Mouse (Mus musculus): ENCODE measurements around the gene Akap17b. TPM values are rescaled to one million over a fixed set of nuclear protein-coding genes. Genes with fewer than 3 reads are reported as not detected.

The Akap17b gene
- polyA plus RNA-seq (2012; rRNA removed), result 0.56 and 0.64 TPM in 2 replicates

GRCm38 (mm10) chrX:36644657-36645551 lies at the start of gene Akap17b:
Akap17b (minus strand) TSS chrX:36645395.
- Histone ChIP-seq H3K27ac (ENCODE audit: insufficient read depth, low read depth, low read length) (peak within 1 kb of the TSS; percentile 59), H3K27me3 (replicated peaks; ENCODE audit: control insufficient read depth, insufficient read depth, low read length) (no peaks in the 10 kb centered on the region), H3K36me3 (ENCODE audit: control insufficient read depth, insufficient read depth, low read length) (no peaks in the 10 kb centered on the region), H3K4me1 (ENCODE audit: control insufficient read depth, insufficient read depth, low read length) (no peaks in the 10 kb centered on the region), H3K4me3 (ENCODE audit: insufficient read depth, low read depth, low read length) (peak within 1 kb of the TSS; percentile 86)
- peak; percentile 88 for DNase-seq
- no peak for TF ChIP-seq POLR2A (IDR thresholded peaks at IDR 0.05; ENCODE audit: low read depth, low read length)
- peak; percentile 53 for TF ChIP-seq CTCF (conservative IDR thresholded peaks at IDR 0.05; ENCODE audit: insufficient read depth, insufficient read length, low read depth, low read length)
- WGBS, result under 1% methylated on average over 49 of the region's 60 CpGs

DNA sequence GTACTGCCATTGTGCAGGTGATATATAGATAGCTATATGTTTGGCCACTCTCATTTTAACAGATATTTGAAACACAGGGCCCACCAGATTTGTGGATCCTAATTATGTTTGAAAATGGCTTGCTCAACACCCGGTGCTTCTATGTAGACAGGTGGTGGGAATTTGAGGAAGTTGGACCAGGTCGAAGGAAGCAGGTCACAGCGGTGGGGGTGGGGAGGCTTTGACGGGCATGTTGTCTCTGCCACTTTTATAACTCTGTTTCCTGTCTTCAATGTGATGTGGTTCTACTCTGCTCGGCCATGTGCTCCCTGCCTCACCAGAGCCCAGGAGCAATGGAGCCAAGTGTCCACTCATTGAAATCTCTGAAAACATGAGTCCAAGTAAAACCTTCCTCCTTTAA lies 46.2 kb upstream of the Akap17b start:
- Histone ChIP-seq H3K4me1 (ENCODE audit: control insufficient read depth, insufficient read depth, low read length) (no peaks in the 10 kb centered on the region), H3K4me3 (ENCODE audit: insufficient read depth, low read depth, low read length) (no peak overlapping the region), H3K36me3 (ENCODE audit: control insufficient read depth, insufficient read depth, low read length) (no peaks in the 10 kb centered on the region), H3K27ac (ENCODE audit: insufficient read depth, low read depth, low read length) (no peak overlapping the region), H3K27me3 (replicated peaks; ENCODE audit: control insufficient read depth, insufficient read depth, low read length) (no peaks in the 10 kb centered on the region)
- no peak for TF ChIP-seq CTCF (conservative IDR thresholded peaks at IDR 0.05; ENCODE audit: insufficient read depth, insufficient read length, low read depth, low read length)
- TF ChIP-seq POLR2A (IDR thresholded peaks at IDR 0.05; ENCODE audit: low read depth, low read length), result no peak
- 86% methylated on average over 5 of the region's 5 CpGs for WGBS
- no peak for DNase-seq

GRCm38 (mm10) chrX:36689655-36690054 lies 44.5 kb upstream of the Akap17b start:
- H3K4me1 ChIP-seq (ENCODE audit: control insufficient read depth, insufficient read depth, low read length), result no peaks in the 10 kb centered on the region
- H3K36me3 ChIP-seq (ENCODE audit: control insufficient read depth, insufficient read depth, low read length), result no peaks in the 10 kb centered on the region
- H3K27me3 ChIP-seq (replicated peaks; ENCODE audit: control insufficient read depth, insufficient read depth, low read length), result no peaks in the 10 kb centered on the region
- no peak overlapping the region for H3K27ac ChIP-seq (ENCODE audit: insufficient read depth, low read depth, low read length)
- no peak overlapping the region for H3K4me3 ChIP-seq (ENCODE audit: insufficient read depth, low read depth, low read length)
- DNase-seq, result no peak
- TF ChIP-seq CTCF (conservative IDR thresholded peaks at IDR 0.05; ENCODE audit: insufficient read depth, insufficient read length, low read depth, low read length), result no peak
- TF ChIP-seq POLR2A (IDR thresholded peaks at IDR 0.05; ENCODE audit: low read depth, low read length), result no peak

GRCm38 (mm10) chrX:36676836-36677235 lies 31.6 kb upstream of the Akap17b start:
- no peak overlapping the region for H3K27ac ChIP-seq (ENCODE audit: insufficient read depth, low read depth, low read length)
- 56% methylated on average over 1 of the region's 1 CpGs for WGBS

GRCm38 (mm10) chrX:36672708-36673107 lies 27.5 kb upstream of the Akap17b start:
- H3K4me3 ChIP-seq (ENCODE audit: insufficient read depth, low read depth, low read length), result no peak overlapping the region
- no peak overlapping the region for H3K27ac ChIP-seq (ENCODE audit: insufficient read depth, low read depth, low read length)
- no peaks in the 10 kb centered on the region for H3K27me3 ChIP-seq (replicated peaks; ENCODE audit: control insufficient read depth, insufficient read depth, low read length)
- 27% methylated on average over 2 of the region's 2 CpGs for WGBS
- H3K4me1 ChIP-seq (ENCODE audit: control insufficient read depth, insufficient read depth, low read length), result no peaks in the 10 kb centered on the region; the same call in 1 of the 2 replicates
- no peak for TF ChIP-seq CTCF (conservative IDR thresholded peaks at IDR 0.05; ENCODE audit: insufficient read depth, insufficient read length, low read depth, low read length)
- TF ChIP-seq POLR2A (IDR thresholded peaks at IDR 0.05; ENCODE audit: low read depth, low read length), result no peak
- H3K36me3 ChIP-seq (ENCODE audit: control insufficient read depth, insufficient read depth, low read length), result no peaks in the 10 kb centered on the region
- peak; percentile 15 for DNase-seq

More at GRCm38 (mm10) chrX:36676836-36677235, 31.6 kb upstream of the Akap17b start:
- Histone ChIP-seq H3K27me3 (replicated peaks; ENCODE audit: control insufficient read depth, insufficient read depth, low read length) (no peaks in the 10 kb centered on the region), H3K36me3 (ENCODE audit: control insufficient read depth, insufficient read depth, low read length) (no peaks in the 10 kb centered on the region), H3K4me1 (ENCODE audit: control insufficient read depth, insufficient read depth, low read length) (no peaks in the 10 kb centered on the region; the same call in 1 of the 2 replicates), H3K4me3 (ENCODE audit: insufficient read depth, low read depth, low read length) (no peak overlapping the region)
- TF ChIP-seq CTCF (conservative IDR thresholded peaks at IDR 0.05; ENCODE audit: insufficient read depth, insufficient read length, low read depth, low read length) (no peak), POLR2A (IDR thresholded peaks at IDR 0.05; ENCODE audit: low read depth, low read length) (no peak)
- DNase-seq, result peak; percentile 5

GRCm38 (mm10) chrX:36640046-36640445 lies 5.1 kb downstream of the Akap17b start:
- Histone ChIP-seq H3K27me3 (replicated peaks; ENCODE audit: control insufficient read depth, insufficient read depth, low read length) (no peaks in the 10 kb centered on the region), H3K36me3 (ENCODE audit: control insufficient read depth, insufficient read depth, low read length) (no peaks in the 10 kb centered on the region), H3K27ac (ENCODE audit: insufficient read depth, low read depth, low read length) (no peak overlapping the region), H3K4me1 (ENCODE audit: control insufficient read depth, insufficient read depth, low read length) (no peaks in the 10 kb centered on the region), H3K4me3 (ENCODE audit: insufficient read depth, low read depth, low read length) (no peak overlapping the region)
- 74% methylated on average over 6 of the region's 6 CpGs for WGBS
- no peak for TF ChIP-seq CTCF (conservative IDR thresholded peaks at IDR 0.05; ENCODE audit: insufficient read depth, insufficient read length, low read depth, low read length)
- TF ChIP-seq POLR2A (IDR thresholded peaks at IDR 0.05; ENCODE audit: low read depth, low read length), result no peak
- no peak for DNase-seq

- no peaks in the 10 kb centered on the region for H3K4me1 ChIP-seq (ENCODE audit: control insufficient read depth, insufficient read depth, low read length)
- TF ChIP-seq POLR2A (IDR thresholded peaks at IDR 0.05; ENCODE audit: low read depth, low read length), result no peak
- TF ChIP-seq CTCF (conservative IDR thresholded peaks at IDR 0.05; ENCODE audit: insufficient read depth, insufficient read length, low read depth, low read length), result no peak
- DNase-seq, result no peak
- no peak overlapping the region for H3K27ac ChIP-seq (ENCODE audit: insufficient read depth, low read depth, low read length)
- H3K27me3 ChIP-seq (replicated peaks; ENCODE audit: control insufficient read depth, insufficient read depth, low read length), result no peaks in the 10 kb centered on the region
- no peak overlapping the region for H3K4me3 ChIP-seq (ENCODE audit: insufficient read depth, low read depth, low read length)
- no peaks in the 10 kb centered on the region for H3K36me3 ChIP-seq (ENCODE audit: control insufficient read depth, insufficient read depth, low read length)
- WGBS, result 6% methylated on average over 1 of the region's 1 CpGs
Observed at GRCm38 (mm10) chrX:36630771-36631170, 14.4 kb downstream of the Akap17b start.

Measured in kidney, adult 2 months (tissue).